Mouse (Mus musculus) small intestine, adult 2 months (tissue): ENCODE data around the gene Rwdd3.

ENCODE experiments used
- CTCF ChIP-seq: fragments of 200-500 bp; IDR thresholded peaks from 2 replicates; pipeline ENCODE4 v1.5.1; 2012; ENCODE audit warnings: low read depth, mild to moderate bottlenecking, control low read depth, inconsistent platforms, low read length, moderate library complexity, mixed read lengths; ENCODE audit not compliant: insufficient replicate concordance, insufficient read length; ENCODE audit errors: extremely low read depth
- POLR2A ChIP-seq: fragments of 200-500 bp; IDR thresholded peaks from 2 replicates; pipeline ENCODE4 v1.6.1; 2012; ENCODE audit warnings: low read depth, mild to moderate bottlenecking, control low read depth, inconsistent platforms, low read length, moderate library complexity

GRCm38 (mm10) chr3:121107481-121107880, 64.0 kb downstream of the Rwdd3 start:
- no peak for TF ChIP-seq CTCF
- no peak for TF ChIP-seq POLR2A
